Mouse (Mus musculus): Measurements from ENCODE around the gene Ltbp2. TPM values are rescaled to one million over a fixed set of nuclear protein-coding genes. Genes with fewer than 3 reads are reported as not detected.
A peak's percentile ranks its signal among the peaks of the same experiment; 100 is the strongest.

Gene Ltbp2
- polyA plus RNA-seq, 1 experiment from 2014 or later, result 0.87 TPM

DNA sequence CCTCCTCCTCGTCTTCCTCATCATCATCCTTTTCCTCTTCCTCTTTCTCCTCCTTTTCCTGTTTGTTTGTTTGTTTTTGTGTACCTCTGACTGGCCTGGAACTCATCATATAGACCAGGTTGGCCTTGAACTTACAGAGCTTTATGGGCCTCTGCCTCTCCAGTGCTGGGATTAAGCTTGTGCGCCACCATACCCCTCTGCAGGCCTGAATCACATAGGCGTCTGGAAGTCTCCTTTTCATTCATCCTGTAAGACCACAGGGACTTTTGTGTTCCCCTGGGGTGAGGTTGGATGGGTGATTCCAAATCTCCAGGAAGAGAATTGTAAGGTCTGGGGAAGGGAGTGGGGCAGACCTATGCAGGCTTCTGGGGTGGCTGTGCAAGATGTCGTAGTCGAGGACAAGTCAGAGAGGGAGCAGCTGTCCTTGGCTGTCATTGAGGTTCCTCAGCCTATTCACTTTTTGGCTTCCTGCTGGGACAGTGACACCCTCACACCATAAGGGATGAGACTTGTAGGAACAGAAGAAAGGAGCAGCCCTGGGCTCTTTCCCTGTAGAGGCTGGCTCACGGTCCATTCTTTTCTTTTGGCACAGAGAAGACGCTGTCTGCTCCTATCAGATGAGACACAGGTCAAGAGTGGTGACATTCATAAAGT lies 8.2 kb upstream of the Ltbp2 start:
- no peaks in the 10 kb centered on the region for H3K4me1 ChIP-seq (replicated peaks; ENCODE audit: control insufficient read depth, insufficient read depth, low read length)
- H3K9ac ChIP-seq (ENCODE audit: low read depth, low read length), result no peak overlapping the region
- H3K4me3 ChIP-seq (ENCODE audit: low read depth, low read length), result no peak overlapping the region
- no peaks in the 10 kb centered on the region for H3K36me3 ChIP-seq (ENCODE audit: control insufficient read depth, insufficient read depth)
- H3K9me3 ChIP-seq (ENCODE audit: control insufficient read depth), result no peaks in the 10 kb centered on the region
- no peak overlapping the region for H3K27ac ChIP-seq (ENCODE audit: low read depth, low read length)
- TF ChIP-seq CTCF (IDR thresholded peaks at IDR 0.05; ENCODE audit: low read depth), result no peak
- H3K27me3 ChIP-seq (replicated peaks; ENCODE audit: control insufficient read depth, insufficient read depth, low read length), result peaks cover 10% of the 10 kb centered on the region; the same call in 1 of the 2 replicates
- ATAC-seq, result peak; percentile 6; the same call in 1 of the 2 replicates
- H3K4me2 ChIP-seq (replicated peaks; ENCODE audit: low read depth), result no peak overlapping the region
- 70% methylated on average over 7 of the region's 7 CpGs for WGBS

DNA sequence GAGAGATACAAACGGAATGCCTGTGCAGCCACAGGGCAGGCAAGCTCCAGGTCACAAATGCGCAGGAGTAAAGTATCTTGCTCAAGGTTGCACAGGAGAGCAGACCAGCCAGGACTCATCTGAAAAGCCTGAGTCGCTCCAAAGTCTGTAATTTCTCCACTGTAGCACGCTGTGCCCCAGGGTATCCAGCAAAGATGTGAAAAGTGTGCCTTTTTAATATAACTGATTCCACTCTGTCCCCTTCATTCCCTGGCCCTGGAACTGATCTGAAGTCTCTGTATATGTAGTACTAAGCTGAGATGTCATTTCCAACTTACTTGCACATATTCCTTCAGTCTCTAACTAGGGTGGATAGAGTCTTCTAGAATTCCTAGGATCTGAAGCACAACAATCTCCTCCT lies 6.5 kb upstream of the Ltbp2 start:
- no peak for TF ChIP-seq CTCF (IDR thresholded peaks at IDR 0.05; ENCODE audit: low read depth)
- H3K9ac ChIP-seq (ENCODE audit: low read depth, low read length), result no peak overlapping the region
- no peak overlapping the region for H3K27ac ChIP-seq (ENCODE audit: low read depth, low read length)
- no peaks in the 10 kb centered on the region for H3K9me3 ChIP-seq (ENCODE audit: control insufficient read depth)
- H3K36me3 ChIP-seq (ENCODE audit: control insufficient read depth, insufficient read depth), result no peaks in the 10 kb centered on the region
- no peaks in the 10 kb centered on the region for H3K4me1 ChIP-seq (replicated peaks; ENCODE audit: control insufficient read depth, insufficient read depth, low read length)
- no peak overlapping the region for H3K4me3 ChIP-seq (ENCODE audit: low read depth, low read length)
- WGBS, result 83% methylated on average over 4 of the region's 4 CpGs
- ATAC-seq, result no peak
- peaks cover 13% of the 10 kb centered on the region; the same call in 1 of the 2 replicates for H3K27me3 ChIP-seq (replicated peaks; ENCODE audit: control insufficient read depth, insufficient read depth, low read length)
- H3K4me2 ChIP-seq (replicated peaks; ENCODE audit: low read depth), result no peak overlapping the region

DNA sequence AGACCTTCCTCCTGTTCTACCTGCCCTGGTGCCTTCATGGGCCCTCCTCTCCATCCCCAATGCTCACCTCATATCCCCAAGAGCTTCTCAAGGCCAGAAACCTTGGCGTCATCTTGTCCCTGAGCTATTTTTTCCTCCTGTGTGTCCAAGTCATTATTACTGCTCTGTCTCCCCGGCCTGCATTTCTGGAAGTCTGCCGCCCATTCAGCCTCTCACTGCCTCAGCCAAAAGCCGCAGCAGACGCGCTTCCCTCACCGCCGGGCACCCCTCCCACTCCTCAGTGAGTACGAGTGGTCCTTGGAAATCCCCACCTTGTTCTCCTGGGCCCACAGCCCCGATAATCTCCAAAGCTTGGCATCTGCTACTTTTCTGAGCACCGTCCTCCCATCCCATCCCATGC lies 3.8 kb upstream of the Ltbp2 start:
- TF ChIP-seq CTCF (IDR thresholded peaks at IDR 0.05; ENCODE audit: low read depth), result no peak
- Histone ChIP-seq H3K36me3 (ENCODE audit: control insufficient read depth, insufficient read depth) (no peaks in the 10 kb centered on the region), H3K4me2 (replicated peaks; ENCODE audit: low read depth) (no peak overlapping the region), H3K4me3 (ENCODE audit: low read depth, low read length) (no peak overlapping the region), H3K9me3 (ENCODE audit: control insufficient read depth) (no peaks in the 10 kb centered on the region), H3K27ac (ENCODE audit: low read depth, low read length) (no peak overlapping the region), H3K4me1 (replicated peaks; ENCODE audit: control insufficient read depth, insufficient read depth, low read length) (0 out of 2 replicates have a peak, but pooled peaks cover 4% of the 10 kb centered on the region), H3K27me3 (replicated peaks; ENCODE audit: control insufficient read depth, insufficient read depth, low read length) (peaks cover 40% of the 10 kb centered on the region), H3K9ac (ENCODE audit: low read depth, low read length) (no peak overlapping the region)
- ATAC-seq, result no peak
- 59% methylated on average over 11 of the region's 11 CpGs for WGBS

DNA sequence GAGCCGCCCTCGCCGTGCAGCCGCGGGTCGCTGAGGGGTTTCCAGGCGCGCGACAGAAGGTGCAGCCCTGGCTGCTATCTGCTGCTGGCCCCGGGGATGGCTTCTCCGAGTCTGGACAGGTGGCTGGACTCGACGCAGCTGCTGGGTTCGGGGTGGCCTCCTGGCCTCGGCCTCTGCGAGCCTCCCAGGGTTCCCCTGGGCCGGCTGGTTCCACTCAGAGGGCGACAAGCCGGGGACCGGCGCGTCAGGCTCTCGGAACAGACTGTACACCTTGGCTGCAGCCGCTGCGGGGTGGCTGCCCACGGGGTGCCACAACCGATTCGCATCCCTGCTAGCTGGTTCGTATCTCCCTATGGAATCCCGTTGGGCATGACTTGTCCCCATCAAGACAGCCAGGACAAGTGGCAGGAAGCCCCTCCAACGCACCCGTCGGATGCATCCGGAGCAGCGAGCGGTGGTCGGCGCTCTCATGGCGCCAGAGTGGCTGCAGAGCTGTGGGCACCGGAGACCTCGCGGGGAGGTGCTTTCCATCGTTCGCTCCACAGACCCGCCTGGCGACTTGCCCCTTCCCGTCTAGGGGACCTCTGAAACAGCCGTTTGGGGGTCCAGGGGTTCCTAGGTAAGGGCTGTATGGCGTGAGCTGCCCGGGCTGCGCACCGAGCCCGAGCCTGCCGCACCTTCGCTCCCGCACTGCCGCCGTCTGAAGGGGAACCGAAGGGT lies 411 bp downstream of the Ltbp2 start:
- no peak for TF ChIP-seq CTCF (IDR thresholded peaks at IDR 0.05; ENCODE audit: low read depth)
- 1% methylated on average over 59 of the region's 59 CpGs for WGBS
- Histone ChIP-seq H3K27me3 (replicated peaks; ENCODE audit: control insufficient read depth, insufficient read depth, low read length) (peaks cover 42% of the 10 kb centered on the region), H3K4me1 (replicated peaks; ENCODE audit: control insufficient read depth, insufficient read depth, low read length) (0 out of 2 replicates have a peak, but pooled peaks cover 4% of the 10 kb centered on the region), H3K4me3 (ENCODE audit: low read depth, low read length) (peak overlapping the region; percentile 46), H3K9ac (ENCODE audit: low read depth, low read length) (peak overlapping the region; percentile 7; the same call in 1 of the 2 replicates), H3K9me3 (ENCODE audit: control insufficient read depth) (no peaks in the 10 kb centered on the region), H3K27ac (ENCODE audit: low read depth, low read length) (no peak overlapping the region), H3K36me3 (ENCODE audit: control insufficient read depth, insufficient read depth) (no peaks in the 10 kb centered on the region), H3K4me2 (replicated peaks; ENCODE audit: low read depth) (peak overlapping the region; percentile 71)
- 0 out of 2 replicates have a peak, but pooled peaks have one; percentile 3 for ATAC-seq

DNA sequence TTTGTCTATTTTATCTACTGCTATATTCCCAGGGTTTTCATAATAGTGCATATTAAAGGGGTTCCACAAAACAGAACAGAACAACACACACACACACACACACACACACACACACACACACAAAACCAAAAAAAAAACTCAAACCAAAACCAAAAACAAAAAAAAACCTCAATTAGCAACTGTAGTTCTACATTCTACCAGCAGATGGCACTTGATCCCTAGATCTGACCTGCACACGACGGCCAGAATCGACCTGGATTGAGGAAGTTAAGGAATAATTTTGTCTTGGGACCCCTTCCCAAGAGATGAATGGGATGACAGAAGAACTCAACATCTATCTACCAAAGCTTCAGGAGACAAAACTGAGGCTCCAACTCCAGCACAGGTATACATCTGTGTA lies 2.9 kb downstream of the Ltbp2 start:
- H3K27ac ChIP-seq (ENCODE audit: low read depth, low read length), result no peak overlapping the region
- WGBS, result 0% methylated on average over 3 of the region's 3 CpGs

DNA sequence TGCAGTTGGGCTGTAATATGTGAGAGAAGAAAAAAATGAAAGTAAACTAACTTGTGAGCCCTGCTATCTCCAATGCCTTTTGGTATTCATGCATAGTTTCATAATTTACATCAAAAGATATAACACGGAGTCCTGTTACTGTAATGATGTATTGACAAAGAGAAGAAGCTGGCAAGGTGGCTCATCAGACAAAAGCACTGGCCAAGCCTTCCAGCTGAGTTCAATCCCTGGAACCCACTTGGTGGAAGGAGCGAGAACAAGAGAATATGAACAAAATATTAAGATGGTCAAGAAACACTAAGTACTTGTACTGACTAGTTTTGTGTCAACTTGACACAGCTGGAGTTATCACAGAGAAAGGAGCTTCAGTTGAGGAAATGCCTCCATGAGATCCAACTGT lies 4.0 kb downstream of the Ltbp2 start:
- peaks cover 34% of the 10 kb centered on the region for H3K27me3 ChIP-seq (replicated peaks; ENCODE audit: control insufficient read depth, insufficient read depth, low read length)
- no peak overlapping the region for H3K27ac ChIP-seq (ENCODE audit: low read depth, low read length)
- no peak for ATAC-seq
- no peak overlapping the region for H3K4me2 ChIP-seq (replicated peaks; ENCODE audit: low read depth)
- no peak overlapping the region for H3K4me3 ChIP-seq (ENCODE audit: low read depth, low read length)
- no peak overlapping the region for H3K9ac ChIP-seq (ENCODE audit: low read depth, low read length)
- TF ChIP-seq CTCF (IDR thresholded peaks at IDR 0.05; ENCODE audit: low read depth), result no peak
- no peaks in the 10 kb centered on the region for H3K9me3 ChIP-seq (ENCODE audit: control insufficient read depth)
- 0 out of 2 replicates have a peak, but pooled peaks cover 4% of the 10 kb centered on the region for H3K4me1 ChIP-seq (replicated peaks; ENCODE audit: control insufficient read depth, insufficient read depth, low read length)
- 62% methylated on average over 2 of the region's 2 CpGs for WGBS
- H3K36me3 ChIP-seq (ENCODE audit: control insufficient read depth, insufficient read depth), result no peaks in the 10 kb centered on the region

More for the DNA sequence above, 2.9 kb downstream of the Ltbp2 start:
- no peaks in the 10 kb centered on the region for H3K9me3 ChIP-seq (ENCODE audit: control insufficient read depth)
- peaks cover 42% of the 10 kb centered on the region for H3K27me3 ChIP-seq (replicated peaks; ENCODE audit: control insufficient read depth, insufficient read depth, low read length)
- H3K4me3 ChIP-seq (ENCODE audit: low read depth, low read length), result no peak overlapping the region
- peak; percentile 83 for TF ChIP-seq CTCF (IDR thresholded peaks at IDR 0.05; ENCODE audit: low read depth)
- no peak overlapping the region for H3K4me2 ChIP-seq (replicated peaks; ENCODE audit: low read depth)
- ATAC-seq, result no peak
- H3K9ac ChIP-seq (ENCODE audit: low read depth, low read length), result no peak overlapping the region
- H3K36me3 ChIP-seq (ENCODE audit: control insufficient read depth, insufficient read depth), result no peaks in the 10 kb centered on the region
- 0 out of 2 replicates have a peak, but pooled peaks cover 4% of the 10 kb centered on the region for H3K4me1 ChIP-seq (replicated peaks; ENCODE audit: control insufficient read depth, insufficient read depth, low read length)

All from intestine, postnatal 0 days (tissue).